Mouse (Mus musculus): ENCODE results near the gene Gba.

The Gba gene

GRCm38 (mm10) chr3:89183058-89183958 is 19.4 kb upstream of the Gba start, which contains the start of gene Fam189b:
Fam189b (plus strand) TSS chr3:89183143.
- DNase-seq: peak; percentile 90

- DNase-seq: no peak
Measured at GRCm38 (mm10) chr3:89183959-89184315, 18.8 kb upstream of the Gba start.

- DNase-seq: no peak
Measured at GRCm38 (mm10) chr3:89187197-89187596, 15.5 kb upstream of the Gba start.

- no peak for DNase-seq
Measured at GRCm38 (mm10) chr3:89187690-89188477, 14.8 kb upstream of the Gba start.

- DNase-seq: no peak
Measured at GRCm38 (mm10) chr3:89188478-89188875, 14.3 kb upstream of the Gba start.

GRCm38 (mm10) chr3:89190436-89190835 is 12.3 kb upstream of the Gba start:
- DNase-seq: no peak

- DNase-seq: no peak
Measured at GRCm38 (mm10) chr3:89193351-89193750, 9.4 kb upstream of the Gba start.

GRCm38 (mm10) chr3:89193853-89194252 is 8.9 kb upstream of the Gba start:
- DNase-seq: no peak

- peak; percentile 93 for DNase-seq
Measured at GRCm38 (mm10) chr3:89195979-89196877, 6.5 kb upstream of the Gba start.

GRCm38 (mm10) chr3:89199839-89200238 is 2.9 kb upstream of the Gba start:
- DNase-seq: no peak

- DNase-seq: no peak
Measured at GRCm38 (mm10) chr3:89203142-89203514, 400 bp downstream of the Gba start.

- no peak for DNase-seq
Measured at GRCm38 (mm10) chr3:89206079-89206478, 3.4 kb downstream of the Gba start.

- DNase-seq: no peak
Measured at GRCm38 (mm10) chr3:89206695-89207094, 4.0 kb downstream of the Gba start.

- DNase-seq: no peak
Measured at GRCm38 (mm10) chr3:89208075-89208657, 5.4 kb downstream of the Gba start.

GRCm38 (mm10) chr3:89208736-89209135 is 6.0 kb downstream of the Gba start:
- no peak for DNase-seq

- DNase-seq: no peak
Measured at GRCm38 (mm10) chr3:89209731-89210130, 7.0 kb downstream of the Gba start.

GRCm38 (mm10) chr3:89210162-89210561 is 7.4 kb downstream of the Gba start:
- peak; percentile 41 for DNase-seq

- DNase-seq: peak; percentile 77
Measured at GRCm38 (mm10) chr3:89210731-89211130, 8.0 kb downstream of the Gba start.

GRCm38 (mm10) chr3:89213803-89214530 is 11.2 kb downstream of the Gba start:
- DNase-seq: peak; percentile 95

GRCm38 (mm10) chr3:89214681-89215411 is 12.1 kb downstream of the Gba start, which contains the start of gene Thbs3:
Thbs3 (plus strand) TSS chr3:89215180.
- no peak for DNase-seq

GRCm38 (mm10) chr3:89215853-89216252 is 13.1 kb downstream of the Gba start:
- peak; percentile 89 for DNase-seq

Data from kidney, postnatal 14 days (tissue).